ENCODE assay signal across 27 mouse cellular contexts in the genomic region with DNA sequence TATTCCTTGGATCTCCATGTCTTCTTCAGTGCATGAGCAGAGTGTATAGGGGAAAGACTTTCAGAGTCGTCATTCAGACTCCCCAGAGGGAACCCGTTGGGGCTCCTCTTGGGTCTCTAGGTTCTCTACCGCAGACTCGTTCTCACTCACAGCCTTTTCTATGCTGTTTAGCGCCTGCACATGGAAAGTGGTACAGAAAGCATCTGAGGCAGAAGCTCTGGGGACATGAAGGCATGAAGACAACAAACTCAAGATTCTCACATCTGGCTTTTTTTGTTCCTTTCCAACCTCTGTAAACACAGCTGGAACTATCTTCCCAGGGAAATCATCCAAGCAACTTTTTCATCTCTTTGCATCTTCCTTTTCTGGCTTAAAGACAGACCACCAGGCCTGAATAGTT.
DNase-seq lines count a peak whose midpoint lies in the region; ATAC-seq and TF ChIP-seq lines count a peak whose summit lies in the region.
"Had no signal": no experiment of that assay in that cellular context is flagged by ENCODE, and none has a peak within 500 bp of the region (broad histone marks: within the 10 kb centered on the region; RNA-seq: fewer than 3 reads in every experiment).

No protein-coding gene starts in this region.

- no peak overlapping the region for H3K27ac ChIP-seq in embryonic facial prominence, embryonic 14.5 days (replicated peaks; ENCODE audit: low read depth, low read length)
- no peak overlapping the region for H3K27ac ChIP-seq in embryonic facial prominence, embryonic 10.5 days (replicated peaks)
- peak overlapping the region; percentile 72 for H3K27ac ChIP-seq in gastrocnemius, adult 2 months
- H3K27ac ChIP-seq: embryonic facial prominence, embryonic 12.5 days; embryonic facial prominence, embryonic 15.5 days; forebrain, embryonic 10.5 days; forebrain, embryonic 12.5 days had no signal

- no peak overlapping the region for H3K4me3 ChIP-seq in embryonic facial prominence, embryonic 14.5 days (ENCODE audit: low read depth, low read length)
- H3K4me3 ChIP-seq in embryonic facial prominence, embryonic 10.5 days: no peak overlapping the region
- no peak overlapping the region for H3K4me3 ChIP-seq in gastrocnemius, adult 2 months
- H3K4me3 ChIP-seq: embryonic facial prominence, embryonic 12.5 days; embryonic facial prominence, embryonic 15.5 days; erythroblast, embryonic 14.5 days; forebrain, embryonic 10.5 days; forebrain, embryonic 12.5 days had no signal

- no peaks in the 10 kb centered on the region for H3K9me3 ChIP-seq in embryonic facial prominence, embryonic 14.5 days (ENCODE audit: control insufficient read depth, low read length)
- H3K9me3 ChIP-seq in embryonic facial prominence, embryonic 10.5 days: no peaks in the 10 kb centered on the region
- H3K9me3 ChIP-seq: embryonic facial prominence, embryonic 12.5 days; embryonic facial prominence, embryonic 15.5 days; forebrain, embryonic 10.5 days; forebrain, embryonic 12.5 days had no signal

- ATAC-seq in embryonic facial prominence, embryonic 14.5 days (ENCODE audit: low read depth): no peak
- ATAC-seq: activated CD4-positive, CD25-positive, alpha-beta regulatory T cell, adult 4 months; CD4-positive, CD25-positive, alpha-beta regulatory T cell, adult 4 months; forebrain, embryonic 14.5 days; forebrain, embryonic 16.5 days; Patski had no signal

- no peak for TF ChIP-seq CTCF in gastrocnemius, adult 2 months (IDR thresholded peaks at IDR 0.05)

- intact Hi-C loops in gastrocnemius, adult 2 months (cut with DNase I): no loop called here
- intact Hi-C loops in gastrocnemius, postnatal 36 days (cut with DNase I): no loop called here

- no peak overlapping the region for H3K9ac ChIP-seq in embryonic facial prominence, embryonic 14.5 days (ENCODE audit: low read depth, low read length)
- H3K9ac ChIP-seq: embryonic facial prominence, embryonic 12.5 days; embryonic facial prominence, embryonic 15.5 days; forebrain, embryonic 12.5 days had no signal

- no peaks in the 10 kb centered on the region for H3K27me3 ChIP-seq in embryonic facial prominence, embryonic 14.5 days (replicated peaks; ENCODE audit: control insufficient read depth, insufficient read depth, low read length)
- no peaks in the 10 kb centered on the region for H3K27me3 ChIP-seq in embryonic facial prominence, embryonic 10.5 days (replicated peaks; ENCODE audit: low read depth, poor library complexity, severe bottlenecking)
- H3K27me3 ChIP-seq: CH12.LX; embryonic facial prominence, embryonic 12.5 days; embryonic facial prominence, embryonic 15.5 days; forebrain, embryonic 12.5 days had no signal

- no peaks in the 10 kb centered on the region for H3K36me3 ChIP-seq in embryonic facial prominence, embryonic 14.5 days (ENCODE audit: control insufficient read depth, insufficient read depth, low read length)
- H3K36me3 ChIP-seq in embryonic facial prominence, embryonic 10.5 days (replicated peaks): no peaks in the 10 kb centered on the region
- H3K36me3 ChIP-seq: embryonic facial prominence, embryonic 12.5 days; embryonic facial prominence, embryonic 15.5 days; forebrain, embryonic 10.5 days; forebrain, embryonic 12.5 days; G1E had no signal

- DNase-seq in embryonic facial prominence, embryonic 14.5 days (ENCODE audit: low spot score): peak; percentile 23
- DNase-seq in embryonic facial prominence, embryonic 10.5 days (ENCODE audit: low spot score): no peak
- DNase-seq in gastrocnemius, adult 2 months: no peak
- DNase-seq in gastrocnemius, postnatal 36 days: no peak
- peak; percentile 57 for DNase-seq in skeletal muscle tissue, adult 2 months (ENCODE audit: low read depth, low spot score)
- DNase-seq: adrenal gland, adult 8-10 months; adrenal gland, postnatal 14 days; adrenal gland, postnatal 36 days; B cell, adult 2 months; cerebellum, adult 11-12 months; cerebellum, adult 2 months; cerebellum, adult 9-10 months; cerebellum, postnatal 10 days; cerebellum, postnatal 36 days; embryo, embryonic 11 days had no signal

- whole genome bisulfite sequencing in embryonic facial prominence, embryonic 14.5 days: 83% methylated on average over 5 of the region's 5 CpGs
- WGBS in embryonic facial prominence, embryonic 10.5 days: 91% methylated on average over 5 of the region's 5 CpGs

- H3K4me2 ChIP-seq in embryonic facial prominence, embryonic 14.5 days (ENCODE audit: low read depth, low read length): no peak overlapping the region
- H3K4me2 ChIP-seq: embryonic facial prominence, embryonic 12.5 days; embryonic facial prominence, embryonic 15.5 days; forebrain, embryonic 12.5 days had no signal

- H3K4me1 ChIP-seq in embryonic facial prominence, embryonic 14.5 days (ENCODE audit: control insufficient read depth, insufficient read depth, low read length): no peaks in the 10 kb centered on the region
- H3K4me1 ChIP-seq in embryonic facial prominence, embryonic 10.5 days: no peaks in the 10 kb centered on the region
- H3K4me1 ChIP-seq: embryonic facial prominence, embryonic 12.5 days; embryonic facial prominence, embryonic 15.5 days; forebrain, embryonic 10.5 days; forebrain, embryonic 12.5 days had no signal

Comparison
In these comparisons a context has a peak if more than half of its experiments do, and no peak if none do; other contexts are left out.
1. DNase-seq: peak in embryonic facial prominence, embryonic 14.5 days (single experiment) and skeletal muscle tissue, adult 2 months (single experiment); none in embryonic facial prominence, embryonic 10.5 days (single experiment), gastrocnemius, adult 2 months (single experiment) and gastrocnemius, postnatal 36 days (0 of 2).